Mouse (Mus musculus): ENCODE results near the gene Hist2h2aa2. TPM values are rescaled to one million over a fixed set of nuclear protein-coding genes. Genes with fewer than 3 reads are reported as not detected.
"Not testable (repeated sequence)": the region's sequence is repeated elsewhere in the genome, so short reads cannot be mapped to it uniquely, and the experiment has no call there.

The Hist2h2aa2 gene
- polyA plus RNA-seq, 1 experiment from 2014 or later: 34.7 TPM

DNA sequence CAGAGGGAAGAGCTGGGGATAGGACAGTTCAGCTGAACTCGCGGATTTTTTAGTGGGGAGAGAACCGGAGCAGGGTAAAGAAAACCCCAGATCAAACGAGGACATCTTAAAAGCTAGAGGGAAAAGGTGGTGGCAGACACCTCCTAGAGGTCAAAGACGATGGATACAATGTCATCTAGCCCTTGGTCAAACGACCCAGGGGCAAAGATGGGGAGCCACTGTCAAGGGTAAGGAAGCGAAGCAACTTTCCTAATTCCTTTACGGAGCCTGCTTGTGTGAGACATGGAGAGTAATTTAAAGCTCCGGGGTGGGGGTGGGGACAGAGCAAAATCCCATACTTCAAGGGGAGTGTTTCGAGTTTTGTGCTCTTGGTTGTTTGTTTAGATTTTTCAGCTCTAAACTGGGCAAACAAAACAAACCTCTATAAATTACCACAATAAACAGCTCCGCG is 20.9 kb downstream of the Hist2h2aa2 start:
- Histone ChIP-seq H3K4me1 (peaks cover 34% of the 10 kb centered on the region), H3K27me3 (replicated peaks) (no peaks in the 10 kb centered on the region), H3K36me3 (no peaks in the 10 kb centered on the region), H3K9ac (peak overlapping the region; percentile 89), H3K4me3 (peak overlapping the region; percentile 74), H3K9me3 (no peaks in the 10 kb centered on the region), H3K27ac (replicated peaks) (peak overlapping the region; percentile 98), H3K4me2 (peak overlapping the region; percentile 82)
- peak; percentile 33; the same call in 1 of the 2 replicates for ATAC-seq (ENCODE audit: extremely low read depth, insufficient number of reproducible peaks, low FRiP score, low TSS enrichment)
- WGBS: under 1% methylated on average over 12 of the region's 12 CpGs

DNA sequence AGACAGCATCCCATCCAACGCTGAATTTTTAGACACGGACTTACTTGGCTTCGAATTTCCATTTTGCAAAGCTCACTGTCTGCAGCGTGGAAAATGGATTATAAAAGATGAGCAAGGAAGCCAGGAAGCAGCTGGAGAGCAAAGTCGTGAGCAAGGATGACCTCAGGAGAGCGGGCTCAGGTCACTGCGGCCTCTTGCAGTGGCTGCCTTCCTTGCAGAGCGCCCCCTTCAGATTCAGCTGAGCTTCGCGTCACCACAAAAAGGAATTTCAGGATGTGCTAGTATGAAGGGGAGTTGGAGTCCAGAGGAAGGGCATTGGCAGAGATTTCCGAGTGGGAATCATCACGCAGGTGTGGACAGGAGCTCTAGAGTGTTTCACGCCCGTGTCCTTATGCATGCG is 30.8 kb downstream of the Hist2h2aa2 start:
- 0 out of 2 replicates have a peak overlapping the region, but pooled peaks have one; percentile 33 for H3K9ac ChIP-seq
- no peak overlapping the region for H3K4me3 ChIP-seq
- ATAC-seq (ENCODE audit: extremely low read depth, insufficient number of reproducible peaks, low FRiP score, low TSS enrichment): no peak
- no peak overlapping the region for H3K4me2 ChIP-seq
- 16% methylated on average over 15 of the region's 15 CpGs for WGBS
- no peaks in the 10 kb centered on the region for H3K9me3 ChIP-seq
- H3K27me3 ChIP-seq (replicated peaks): no peaks in the 10 kb centered on the region; the same call in 1 of the 2 replicates
- no peak overlapping the region for H3K27ac ChIP-seq (replicated peaks)
- peaks cover 4% of the 10 kb centered on the region; the same call in 1 of the 2 replicates for H3K4me1 ChIP-seq
- H3K36me3 ChIP-seq: no peaks in the 10 kb centered on the region

DNA sequence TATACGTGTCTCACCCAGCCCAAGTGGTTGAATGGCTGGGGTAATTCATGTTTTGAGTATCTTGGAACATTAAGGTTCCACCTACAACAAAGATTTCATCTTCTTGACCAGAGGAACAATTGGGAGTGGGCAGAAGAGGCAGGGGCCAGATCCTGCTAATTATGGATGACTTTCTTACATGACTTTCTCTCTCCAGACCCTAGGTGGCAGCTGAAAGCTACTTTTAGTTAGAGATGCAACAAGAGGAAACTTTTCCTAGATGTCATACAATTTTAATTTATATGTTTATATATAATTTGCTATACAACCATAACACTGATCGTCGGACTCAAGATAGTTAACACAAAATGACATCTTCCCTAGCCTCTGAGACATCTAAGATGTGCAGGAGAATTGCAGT is 32.3 kb downstream of the Hist2h2aa2 start:
- no peak overlapping the region for H3K9ac ChIP-seq
- H3K27ac ChIP-seq (replicated peaks): no peak overlapping the region
- peaks cover 4% of the 10 kb centered on the region; the same call in 1 of the 2 replicates for H3K4me1 ChIP-seq
- no peaks in the 10 kb centered on the region for H3K36me3 ChIP-seq
- H3K4me3 ChIP-seq: no peak overlapping the region
- WGBS: 78% methylated on average over 3 of the region's 3 CpGs
- H3K9me3 ChIP-seq: no peaks in the 10 kb centered on the region
- H3K27me3 ChIP-seq (replicated peaks): no peaks in the 10 kb centered on the region; the same call in 1 of the 2 replicates
- ATAC-seq (ENCODE audit: extremely low read depth, insufficient number of reproducible peaks, low FRiP score, low TSS enrichment): no peak
- H3K4me2 ChIP-seq: no peak overlapping the region

DNA sequence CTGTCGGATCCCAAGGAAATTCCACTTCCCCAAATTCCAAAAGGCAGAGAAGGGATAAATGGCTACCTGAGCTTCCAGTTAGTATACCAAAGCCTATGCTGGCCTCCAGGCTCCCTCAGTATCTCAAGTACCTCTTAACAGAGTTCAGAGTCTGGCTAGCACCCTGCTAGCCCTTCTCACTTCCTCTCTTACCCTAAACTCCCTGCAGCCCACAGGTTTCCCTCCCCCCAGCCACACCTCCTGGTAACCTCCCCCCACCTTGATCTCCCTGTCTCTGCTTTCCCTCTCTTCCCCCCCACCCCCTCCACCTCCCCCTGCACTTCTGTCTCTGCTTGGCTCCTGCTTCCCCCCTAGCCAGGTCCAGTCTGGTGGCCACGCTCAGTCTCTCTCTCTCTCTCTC is 40.3 kb downstream of the Hist2h2aa2 start:
- H3K9me3 ChIP-seq: no peaks in the 10 kb centered on the region
- WGBS: 34% methylated on average over 2 of the region's 2 CpGs
- peaks cover 15% of the 10 kb centered on the region for H3K4me1 ChIP-seq
- ATAC-seq (ENCODE audit: extremely low read depth, insufficient number of reproducible peaks, low FRiP score, low TSS enrichment): no peak
- no peak overlapping the region for H3K4me3 ChIP-seq
- no peak overlapping the region for H3K27ac ChIP-seq (replicated peaks)
- H3K9ac ChIP-seq: no peak overlapping the region
- H3K27me3 ChIP-seq (replicated peaks): no peaks in the 10 kb centered on the region
- H3K36me3 ChIP-seq: peaks cover 14% of the 10 kb centered on the region
- no peak overlapping the region for H3K4me2 ChIP-seq

DNA sequence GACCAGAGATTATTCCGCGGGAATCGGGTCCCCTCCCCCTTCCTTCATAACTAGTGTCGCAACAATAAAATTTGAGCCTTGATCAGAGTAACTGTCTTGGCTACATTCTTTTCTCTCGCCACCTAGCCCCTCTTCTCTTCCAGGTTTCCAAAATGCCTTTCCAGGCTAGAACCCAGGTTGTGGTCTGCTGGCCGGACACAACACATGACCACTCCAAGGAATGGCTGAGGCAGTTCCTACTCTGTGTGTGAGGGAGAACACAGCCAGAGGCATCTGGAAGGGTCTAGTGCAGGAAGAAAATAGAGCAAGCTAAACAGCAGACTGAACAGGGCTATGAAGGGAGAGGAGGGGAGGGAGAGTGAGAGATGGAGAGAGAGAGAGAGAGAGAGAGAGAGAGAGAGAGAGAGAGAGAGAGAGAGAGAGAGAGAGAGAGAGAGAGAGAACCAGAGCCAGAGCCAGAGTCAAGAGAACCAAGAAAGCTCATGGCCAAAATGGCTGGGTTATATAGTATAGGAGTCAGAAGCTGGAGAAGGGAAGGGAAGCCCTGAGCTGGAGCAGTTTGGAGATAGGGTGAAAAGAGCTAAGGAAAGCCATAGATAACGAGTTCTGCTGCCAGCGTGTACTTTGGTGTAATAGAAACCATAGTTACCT is 41.4 kb downstream of the Hist2h2aa2 start:
- 19% methylated on average over 7 of the region's 8 CpGs for WGBS
- H3K27me3 ChIP-seq (replicated peaks); H3K9ac ChIP-seq; ATAC-seq (ENCODE audit: extremely low read depth, insufficient number of reproducible peaks, low FRiP score, low TSS enrichment); H3K9me3 ChIP-seq; H3K27ac ChIP-seq (replicated peaks); H3K4me3 ChIP-seq: not testable (repeated sequence)
- peaks cover 15% of the 10 kb centered on the region for H3K4me1 ChIP-seq
- peaks cover 23% of the 10 kb centered on the region for H3K36me3 ChIP-seq
- H3K4me2 ChIP-seq: peak overlapping the region; percentile 84

DNA sequence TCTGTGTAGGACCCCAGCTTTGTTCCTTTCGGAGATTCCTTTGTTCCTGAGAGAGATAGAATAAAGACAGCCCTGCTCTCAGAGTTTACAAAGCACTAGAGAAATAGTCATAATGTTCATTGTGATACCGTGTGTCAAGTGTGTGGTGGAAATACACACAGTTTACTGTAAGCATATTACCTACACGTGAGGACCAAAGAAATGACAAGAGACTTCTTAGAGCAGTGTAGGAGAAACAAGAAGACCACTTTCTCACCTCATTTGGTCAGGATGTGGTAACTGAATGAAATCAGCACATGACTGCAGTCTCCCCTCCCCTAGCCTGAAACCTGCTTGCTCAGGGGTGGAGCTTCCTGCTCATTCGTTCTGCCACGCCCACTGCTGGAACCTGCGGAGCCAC is 41.9 kb downstream of the Hist2h2aa2 start:
- H3K4me3 ChIP-seq: peak overlapping the region; percentile 66
- H3K9ac ChIP-seq: peak overlapping the region; percentile 72
- H3K36me3 ChIP-seq: peaks cover 28% of the 10 kb centered on the region
- 6% methylated on average over 6 of the region's 6 CpGs for WGBS
- no peak for ATAC-seq (ENCODE audit: extremely low read depth, insufficient number of reproducible peaks, low FRiP score, low TSS enrichment)
- H3K9me3 ChIP-seq: no peaks in the 10 kb centered on the region
- peak overlapping the region; percentile 84 for H3K4me2 ChIP-seq
- H3K4me1 ChIP-seq: peaks cover 15% of the 10 kb centered on the region
- no peaks in the 10 kb centered on the region for H3K27me3 ChIP-seq (replicated peaks)
- no peak overlapping the region; the same call in 1 of the 2 replicates for H3K27ac ChIP-seq (replicated peaks)

DNA sequence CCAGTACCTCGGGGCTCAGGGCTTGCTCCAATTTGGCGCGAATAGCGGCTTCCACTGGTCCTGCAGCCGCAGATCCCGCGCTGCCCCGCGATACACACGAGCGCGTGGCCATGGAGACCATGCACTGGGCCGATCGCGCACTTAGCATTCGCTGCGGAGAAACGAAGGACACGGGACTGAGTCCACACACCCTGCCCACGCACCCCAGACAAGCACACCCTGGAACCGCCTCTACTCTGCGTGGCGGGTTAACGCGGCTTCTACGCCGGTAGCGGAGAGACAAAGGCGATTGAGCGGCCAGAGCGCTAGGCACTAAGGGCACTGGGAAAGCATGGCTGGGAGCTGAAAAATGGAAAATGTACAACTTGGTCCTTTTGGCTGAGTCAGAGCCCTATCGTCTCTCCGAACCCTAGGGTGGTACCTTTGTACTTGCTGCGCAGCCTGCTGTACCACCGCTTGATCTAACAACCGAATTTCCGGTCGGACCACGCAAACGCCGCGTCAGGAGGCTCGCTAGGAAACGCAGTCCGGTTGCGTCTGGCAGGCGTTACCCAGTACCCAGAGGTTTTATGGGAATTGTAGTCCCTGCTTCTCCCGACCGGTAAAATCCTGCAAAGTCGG is 42.8 kb downstream of the Hist2h2aa2 start:
- ATAC-seq (ENCODE audit: extremely low read depth, insufficient number of reproducible peaks, low FRiP score, low TSS enrichment): peak; percentile 71
- Histone ChIP-seq H3K4me3 (peak overlapping the region; percentile 66), H3K27me3 (replicated peaks) (no peaks in the 10 kb centered on the region), H3K9me3 (no peaks in the 10 kb centered on the region), H3K4me2 (peak overlapping the region; percentile 84), H3K4me1 (peaks cover 15% of the 10 kb centered on the region), H3K36me3 (peaks cover 37% of the 10 kb centered on the region), H3K27ac (replicated peaks) (peak overlapping the region; percentile 83), H3K9ac (peak overlapping the region; percentile 85)
- WGBS: under 1% methylated on average over 50 of the region's 50 CpGs

DNA sequence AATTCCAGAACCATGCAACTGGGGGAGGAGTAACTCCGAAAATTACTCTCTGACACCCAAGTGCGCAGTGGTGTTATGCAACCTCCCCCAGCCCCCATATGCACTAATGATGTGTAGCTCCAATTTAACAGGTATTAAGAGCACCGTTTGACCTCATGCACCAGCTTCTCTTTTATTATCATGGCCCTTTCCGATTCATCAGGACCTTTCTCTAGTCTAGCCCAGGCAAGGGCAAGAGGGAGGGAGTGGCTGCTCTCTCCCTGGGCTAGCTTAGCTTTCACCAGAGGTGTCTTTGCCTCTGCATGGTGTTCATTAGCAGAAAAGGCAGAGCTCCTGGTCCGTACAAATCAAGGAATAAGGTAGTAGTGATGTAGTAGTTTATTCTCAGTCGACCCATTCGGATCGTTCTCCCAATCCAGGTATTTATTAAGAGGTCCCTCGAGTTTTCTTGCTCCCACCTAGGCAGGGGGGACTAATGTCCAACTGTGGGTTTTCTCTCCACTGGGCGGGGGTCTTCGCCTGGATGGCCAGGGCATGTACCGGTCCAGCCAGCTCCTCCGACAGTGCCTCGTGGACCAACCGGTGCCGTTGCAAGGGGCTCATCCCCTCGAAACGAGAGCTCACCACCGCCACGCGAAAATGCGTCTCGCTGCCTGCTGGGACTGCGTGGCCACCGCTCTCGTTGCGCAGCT is 43.5 kb downstream of the Hist2h2aa2 start:
- H3K9ac ChIP-seq: peak overlapping the region; percentile 85
- H3K4me2 ChIP-seq: peak overlapping the region; percentile 84
- peaks cover 44% of the 10 kb centered on the region for H3K36me3 ChIP-seq
- H3K9me3 ChIP-seq: no peaks in the 10 kb centered on the region
- H3K27ac ChIP-seq (replicated peaks): peak overlapping the region; percentile 83
- H3K4me1 ChIP-seq: peaks cover 15% of the 10 kb centered on the region
- WGBS: 18% methylated on average over 27 of the region's 27 CpGs
- peak overlapping the region; percentile 66 for H3K4me3 ChIP-seq
- no peak for ATAC-seq (ENCODE audit: extremely low read depth, insufficient number of reproducible peaks, low FRiP score, low TSS enrichment)
- no peaks in the 10 kb centered on the region for H3K27me3 ChIP-seq (replicated peaks)

DNA sequence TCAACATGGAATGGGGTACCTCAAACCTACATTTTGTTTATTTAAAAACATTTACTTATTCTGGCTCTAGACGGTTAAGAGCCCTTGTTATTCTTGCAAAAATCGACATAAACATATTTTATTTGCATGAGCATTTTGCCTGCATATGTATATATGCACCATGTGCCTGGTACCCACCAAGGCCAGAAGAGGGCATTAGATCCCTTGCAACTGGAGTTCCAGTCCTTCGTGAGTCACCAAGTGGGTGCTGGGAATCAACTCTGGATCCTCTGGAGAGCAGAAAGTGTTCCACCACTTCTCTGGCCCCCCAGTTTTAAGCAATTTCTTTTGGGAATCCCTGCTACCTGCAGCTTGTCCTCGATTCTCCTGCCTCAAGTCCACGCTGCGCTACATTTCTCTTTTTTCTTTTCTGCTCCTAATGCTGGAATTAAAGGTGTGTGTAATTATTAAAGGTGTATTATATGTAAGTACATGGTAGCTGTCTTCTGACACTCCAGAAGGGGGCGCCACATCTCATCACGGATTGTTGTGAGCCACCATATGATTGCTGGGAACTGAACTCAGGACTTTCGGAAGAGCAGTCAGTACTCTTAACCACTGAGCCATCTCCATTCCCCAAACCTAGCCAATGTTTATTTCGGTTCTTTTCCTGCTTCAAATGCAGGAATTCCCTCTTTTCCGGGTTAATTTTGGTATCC is 44.3 kb downstream of the Hist2h2aa2 start:
- no peaks in the 10 kb centered on the region for H3K9me3 ChIP-seq
- no peak for ATAC-seq (ENCODE audit: extremely low read depth, insufficient number of reproducible peaks, low FRiP score, low TSS enrichment)
- H3K4me2 ChIP-seq: no peak overlapping the region
- no peak overlapping the region for H3K27ac ChIP-seq (replicated peaks)
- 90% methylated on average over 11 of the region's 11 CpGs for WGBS
- no peaks in the 10 kb centered on the region for H3K27me3 ChIP-seq (replicated peaks)
- peaks cover 51% of the 10 kb centered on the region for H3K36me3 ChIP-seq
- H3K9ac ChIP-seq: no peak overlapping the region
- H3K4me3 ChIP-seq: no peak overlapping the region
- H3K4me1 ChIP-seq: peaks cover 15% of the 10 kb centered on the region

DNA sequence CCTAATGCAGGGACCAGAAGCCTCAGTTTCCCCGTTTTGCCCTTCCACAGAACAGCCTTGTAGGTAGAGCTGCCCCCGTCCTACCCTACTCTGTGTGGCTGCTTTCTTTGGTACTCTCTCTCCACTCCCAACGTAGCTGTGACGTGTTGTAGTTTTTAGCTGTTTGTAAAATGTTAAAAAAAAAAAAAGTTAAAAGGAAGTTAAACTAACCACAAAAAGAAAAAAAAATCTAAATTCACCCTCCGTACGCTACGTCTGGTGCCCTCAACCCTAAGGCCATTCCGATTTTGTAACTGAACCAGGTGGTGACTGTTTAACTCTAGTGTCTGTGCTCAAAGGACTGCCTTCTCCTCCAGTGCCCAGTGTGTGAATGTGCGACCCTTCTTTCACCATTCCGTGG is 45.1 kb downstream of the Hist2h2aa2 start:
- H3K27me3 ChIP-seq (replicated peaks): no peaks in the 10 kb centered on the region
- H3K9me3 ChIP-seq: no peaks in the 10 kb centered on the region
- H3K27ac ChIP-seq (replicated peaks): no peak overlapping the region
- WGBS: 80% methylated on average over 10 of the region's 10 CpGs
- H3K4me3 ChIP-seq: no peak overlapping the region
- no peak overlapping the region for H3K4me2 ChIP-seq
- H3K4me1 ChIP-seq: peaks cover 15% of the 10 kb centered on the region
- no peak for ATAC-seq (ENCODE audit: extremely low read depth, insufficient number of reproducible peaks, low FRiP score, low TSS enrichment)
- H3K36me3 ChIP-seq: peaks cover 59% of the 10 kb centered on the region
- no peak overlapping the region for H3K9ac ChIP-seq

DNA sequence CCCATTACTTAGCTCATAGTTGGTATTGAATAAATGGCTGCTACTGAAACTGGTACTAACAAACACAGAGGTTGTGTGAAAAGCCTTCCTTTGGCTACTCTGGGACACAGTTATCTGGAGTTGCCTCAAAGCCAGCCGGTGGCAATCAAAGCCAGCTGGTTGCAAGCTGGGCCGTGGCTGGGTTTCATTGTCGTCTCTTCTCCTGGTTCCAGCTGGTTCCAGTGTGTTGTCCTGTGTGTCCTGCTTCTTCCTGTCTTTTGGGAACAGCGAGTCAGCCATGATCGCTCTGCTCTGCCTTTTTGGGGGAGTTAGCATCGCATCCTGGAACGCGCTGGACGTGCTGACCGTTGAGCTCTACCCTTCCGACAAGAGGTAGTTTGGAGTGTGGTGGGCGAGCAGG is 47.1 kb downstream of the Hist2h2aa2 start:
- no peak overlapping the region for H3K4me2 ChIP-seq
- no peak overlapping the region for H3K9ac ChIP-seq
- WGBS: 54% methylated on average over 12 of the region's 12 CpGs
- H3K27ac ChIP-seq (replicated peaks): no peak overlapping the region
- no peak overlapping the region for H3K4me3 ChIP-seq
- peaks cover 11% of the 10 kb centered on the region for H3K4me1 ChIP-seq
- no peak for ATAC-seq (ENCODE audit: extremely low read depth, insufficient number of reproducible peaks, low FRiP score, low TSS enrichment)
- H3K9me3 ChIP-seq: no peaks in the 10 kb centered on the region
- no peaks in the 10 kb centered on the region for H3K27me3 ChIP-seq (replicated peaks)
- H3K36me3 ChIP-seq: peaks cover 77% of the 10 kb centered on the region
